In the genomic region with DNA sequence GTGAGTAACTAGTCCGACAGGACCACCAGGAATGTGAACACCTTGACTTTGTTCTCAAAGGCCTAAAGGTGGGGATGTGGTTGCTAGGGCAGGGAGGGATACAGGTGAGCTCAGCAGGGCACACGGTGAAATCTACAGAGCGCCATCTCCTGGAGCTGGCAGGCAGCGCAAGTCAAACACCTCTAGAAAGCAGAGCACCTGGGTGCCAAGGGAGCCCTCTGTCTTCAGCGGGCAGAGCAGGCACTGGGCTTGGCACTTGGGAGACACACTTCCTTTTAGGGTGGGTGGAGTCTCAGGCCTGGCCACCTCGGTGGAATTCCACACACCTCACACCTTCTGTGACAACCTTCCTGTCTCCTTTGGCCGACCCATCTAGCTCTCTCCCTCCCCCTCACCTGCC, we compare ENCODE assay signal across 9 mouse cellular contexts.
DNase-seq lines count a peak whose midpoint lies in the region; ATAC-seq and TF ChIP-seq lines count a peak whose summit lies in the region.
"Had no signal": no experiment of that assay in that cellular context is flagged by ENCODE, and none has a peak within 500 bp of the region (broad histone marks: within the 10 kb centered on the region; RNA-seq: fewer than 3 reads in every experiment).

No protein-coding gene starts in this region.

- intact Hi-C loops in left cerebral cortex, postnatal 36 days (cut with DNase I): no loop called here

- DNase-seq in intestine, embryonic 14.5 days (ENCODE audit: low spot score): no peak
- peak; percentile 22 for DNase-seq in WW6 (ENCODE audit: low read depth, low spot score)
- peak; percentile 44 for DNase-seq in lung, postnatal 36 days
- no peak for DNase-seq in adipocyte (ENCODE audit: low spot score)
- no peak for DNase-seq in layer of hippocampus, postnatal 10 days (ENCODE audit: low spot score in 2 of 2)
- DNase-seq in left cerebral cortex, postnatal 36 days (ENCODE audit: low spot score in 2 of 2): no peak

- no peaks in the 10 kb centered on the region for H3K79me3 ChIP-seq in C2C12 (ENCODE audit: low read depth)

- H3K4me2 ChIP-seq in intestine, embryonic 14.5 days (ENCODE audit: low read length): no peak overlapping the region
- no peak overlapping the region for H3K4me2 ChIP-seq in intestine, embryonic 16.5 days (ENCODE audit: low read depth, low read length)
- H3K4me2 ChIP-seq: neural tube, embryonic 15.5 days had no signal

- no peaks in the 10 kb centered on the region for H3K36me3 ChIP-seq in intestine, embryonic 14.5 days (ENCODE audit: control insufficient read depth, insufficient read depth, low read length)
- H3K36me3 ChIP-seq in intestine, embryonic 16.5 days (ENCODE audit: control insufficient read depth, insufficient read depth, low read length): no peaks in the 10 kb centered on the region
- H3K36me3 ChIP-seq in C2C12 (ENCODE audit: control insufficient read depth, insufficient read depth): no peaks in the 10 kb centered on the region
- H3K36me3 ChIP-seq: neural tube, embryonic 15.5 days had no signal

- H3K27ac ChIP-seq in intestine, embryonic 14.5 days (ENCODE audit: low read depth): no peak overlapping the region
- no peak overlapping the region for H3K27ac ChIP-seq in intestine, embryonic 16.5 days (ENCODE audit: low read length)
- H3K27ac ChIP-seq: neural tube, embryonic 15.5 days had no signal

- no peak overlapping the region for H3K4me3 ChIP-seq in intestine, embryonic 14.5 days (ENCODE audit: low read depth, low read length)
- no peak overlapping the region for H3K4me3 ChIP-seq in intestine, embryonic 16.5 days (ENCODE audit: low read length)
- H3K4me3 ChIP-seq in C2C12 (ENCODE audit: insufficient read depth, poor library complexity, severe bottlenecking): no peak overlapping the region
- H3K4me3 ChIP-seq: neural tube, embryonic 15.5 days had no signal

- no peaks in the 10 kb centered on the region for H3K79me2 ChIP-seq in C2C12 (ENCODE audit: control insufficient read depth, insufficient read depth)

- H3K9me3 ChIP-seq in intestine, embryonic 14.5 days (ENCODE audit: control insufficient read depth, low read length): no peaks in the 10 kb centered on the region
- H3K9me3 ChIP-seq in intestine, embryonic 16.5 days (ENCODE audit: control insufficient read depth, low read length): no peaks in the 10 kb centered on the region
- H3K9me3 ChIP-seq: neural tube, embryonic 15.5 days had no signal

- H3K27me3 ChIP-seq in intestine, embryonic 14.5 days (replicated peaks; ENCODE audit: control insufficient read depth, insufficient read depth, low read length): no peaks in the 10 kb centered on the region
- H3K27me3 ChIP-seq in intestine, embryonic 16.5 days (replicated peaks; ENCODE audit: control insufficient read depth, insufficient read depth, low read length): no peaks in the 10 kb centered on the region
- peaks cover 12% of the 10 kb centered on the region for H3K27me3 ChIP-seq in C2C12 (ENCODE audit: control insufficient read depth, insufficient read depth, insufficient read length)
- H3K27me3 ChIP-seq: neural tube, embryonic 15.5 days had no signal

- H3K9ac ChIP-seq in intestine, embryonic 14.5 days (ENCODE audit: low read length): no peak overlapping the region
- H3K9ac ChIP-seq in intestine, embryonic 16.5 days (ENCODE audit: low read depth, low read length): no peak overlapping the region
- H3K9ac ChIP-seq: neural tube, embryonic 15.5 days had no signal

- peak; percentile 2 for TF ChIP-seq CTCF in C2C12 (IDR thresholded peaks at IDR 0.05; ENCODE audit: control insufficient read depth, insufficient read depth, insufficient read length)

- no peak overlapping the region for H3ac ChIP-seq in C2C12 (ENCODE audit: control insufficient read depth, insufficient read length, low read depth)

- H3K4me1 ChIP-seq in intestine, embryonic 14.5 days (replicated peaks; ENCODE audit: control insufficient read depth, insufficient read depth, low read length): peaks cover 19% of the 10 kb centered on the region
- H3K4me1 ChIP-seq in intestine, embryonic 16.5 days (ENCODE audit: control insufficient read depth, insufficient read depth, low read length): peaks cover 25% of the 10 kb centered on the region

- 40% methylated on average over 7 of the region's 7 CpGs for WGBS in intestine, embryonic 14.5 days
- WGBS in intestine, embryonic 16.5 days: 38% methylated on average over 7 of the region's 7 CpGs

- ATAC-seq in intestine, embryonic 14.5 days (replicated peaks; ENCODE audit: low FRiP score, low TSS enrichment, low read depth): 0 out of 2 replicates have a peak, but pooled peaks have one; percentile 33
- ATAC-seq in intestine, embryonic 16.5 days: no peak

TF ChIP-seq in C2C12, 6 proteins besides CTCF, POLR2A, EP300 and RAD21:
- no peak for TF ChIP-seq FOSL1 (IDR thresholded peaks at IDR 0.05; ENCODE audit: insufficient read depth, low read length, poor library complexity, severe bottlenecking)
- TF ChIP-seq MYOD1 (IDR thresholded peaks at IDR 0.05; ENCODE audit: control insufficient read depth, insufficient read length, low read depth): no peak
- no peak for TF ChIP-seq MAX (IDR thresholded peaks at IDR 0.05)
- TF ChIP-seq MYOG (IDR thresholded peaks at IDR 0.05; ENCODE audit: control insufficient read depth, extremely low read depth, insufficient read length): no peak
- no peak for TF ChIP-seq CEBPB (IDR thresholded peaks at IDR 0.05; ENCODE audit: low read depth)
- no peak for TF ChIP-seq USF1 (IDR thresholded peaks at IDR 0.05; ENCODE audit: low read depth)

Comparison
In these comparisons a context has a peak if more than half of its experiments do, and no peak if none do; other contexts are left out.
1. DNase-seq: peak in WW6 (single experiment) and lung, postnatal 36 days (single experiment); none in intestine, embryonic 14.5 days (single experiment), adipocyte (single experiment), layer of hippocampus, postnatal 10 days (0 of 2) and left cerebral cortex, postnatal 36 days (0 of 2).